Mouse (Mus musculus) retina, embryonic 14.5 days (tissue): ENCODE measurements around the gene Adprh.
"Not testable (repeated sequence)": the region's sequence is repeated elsewhere in the genome, so short reads cannot be mapped to it uniquely, and the experiment has no call there.

ENCODE experiments used
- DNase-seq: peaks from one replicate; pipeline ENCODE4 v3.0.0-alpha.2; 2015; ENCODE audit warnings: low spot score

Gene Adprh

GRCm38 (mm10) chr16:38467091-38467916 lies 14.8 kb upstream of the Adprh start:
- DNase-seq: no peak

- no peak for DNase-seq
These were observed 13.6 kb upstream of the Adprh start for GRCm38 (mm10) chr16:38466089-38466488.

GRCm38 (mm10) chr16:38463305-38463704 lies 10.8 kb upstream of the Adprh start:
- no peak for DNase-seq

GRCm38 (mm10) chr16:38462161-38462560 lies 9.7 kb upstream of the Adprh start:
- no peak for DNase-seq

GRCm38 (mm10) chr16:38461749-38462148 lies 9.2 kb upstream of the Adprh start:
- DNase-seq: no peak

GRCm38 (mm10) chr16:38459990-38460389 lies 7.5 kb upstream of the Adprh start:
- no peak for DNase-seq

GRCm38 (mm10) chr16:38458600-38459280 lies 6.2 kb upstream of the Adprh start:
- no peak for DNase-seq

GRCm38 (mm10) chr16:38456812-38457567 lies 4.5 kb upstream of the Adprh start:
- no peak for DNase-seq

- DNase-seq: no peak
These were observed 3.3 kb upstream of the Adprh start, which contains the start of gene Cd80 for GRCm38 (mm10) chr16:38455511-38456418. TSS of gene Cd80 (plus strand) at chr16:38455561.

GRCm38 (mm10) chr16:38454533-38455254 lies 2.2 kb upstream of the Adprh start:
- DNase-seq: no peak

GRCm38 (mm10) chr16:38453952-38454351 lies 1.4 kb upstream of the Adprh start:
- DNase-seq: no peak

GRCm38 (mm10) chr16:38453203-38453553 lies 675 bp upstream of the Adprh start:
- DNase-seq: no peak

GRCm38 (mm10) chr16:38451421-38452205 lies 890 bp downstream of the Adprh start:
- DNase-seq: peak; percentile 31

GRCm38 (mm10) chr16:38450707-38451106 lies 1.8 kb downstream of the Adprh start:
- DNase-seq: no peak

- DNase-seq: no peak
These were observed 4.0 kb downstream of the Adprh start for GRCm38 (mm10) chr16:38448458-38448857.

- DNase-seq: no peak
These were observed 5.1 kb downstream of the Adprh start for GRCm38 (mm10) chr16:38447366-38447765.

GRCm38 (mm10) chr16:38446141-38446540 lies 6.4 kb downstream of the Adprh start:
- DNase-seq: not testable (repeated sequence)

- DNase-seq: no peak
These were observed 6.9 kb downstream of the Adprh start for GRCm38 (mm10) chr16:38445576-38445975.

GRCm38 (mm10) chr16:38445046-38445445 lies 7.5 kb downstream of the Adprh start:
- DNase-seq: no peak
